Mouse (Mus musculus): ENCODE data around the gene Dll4. TPM values are rescaled to one million over a fixed set of nuclear protein-coding genes. Genes with fewer than 3 reads are reported as not detected.

The Dll4 gene
- polyA plus RNA-seq, 1 experiment from 2014 or later, result 5.0 TPM

- Histone ChIP-seq H3K36me3 (ENCODE audit: control insufficient read depth, insufficient read depth, low read length) (peaks cover 93% of the 10 kb centered on the region), H3K9ac (ENCODE audit: low read depth, low read length) (no peak overlapping the region), H3K27ac (replicated peaks; ENCODE audit: low read depth, low read length) (no peak overlapping the region), H3K27me3 (replicated peaks; ENCODE audit: control insufficient read depth, insufficient read depth, low read length) (no peaks in the 10 kb centered on the region), H3K4me3 (ENCODE audit: low read depth, low read length) (no peak overlapping the region), H3K4me1 (ENCODE audit: control insufficient read depth, insufficient read depth, low read length) (no peaks in the 10 kb centered on the region), H3K9me3 (ENCODE audit: control insufficient read depth, low read length) (no peaks in the 10 kb centered on the region), H3K4me2 (ENCODE audit: low read depth, low read length) (no peak overlapping the region)
- WGBS, result 71% methylated on average over 9 of the region's 9 CpGs
- no peak for ATAC-seq (ENCODE audit: low read depth)
- DNase-seq (ENCODE audit: low spot score), result no peak
These were observed 51.7 kb downstream of the Dll4 start for GRCm38 (mm10) chr2:119377286-119377685.

GRCm38 (mm10) chr2:119377826-119378225 lies 52.2 kb downstream of the Dll4 start:
- Histone ChIP-seq H3K27ac (replicated peaks; ENCODE audit: low read depth, low read length) (no peak overlapping the region), H3K4me2 (ENCODE audit: low read depth, low read length) (no peak overlapping the region), H3K9ac (ENCODE audit: low read depth, low read length) (no peak overlapping the region), H3K4me3 (ENCODE audit: low read depth, low read length) (no peak overlapping the region), H3K27me3 (replicated peaks; ENCODE audit: control insufficient read depth, insufficient read depth, low read length) (no peaks in the 10 kb centered on the region), H3K9me3 (ENCODE audit: control insufficient read depth, low read length) (no peaks in the 10 kb centered on the region), H3K36me3 (ENCODE audit: control insufficient read depth, insufficient read depth, low read length) (peaks cover 93% of the 10 kb centered on the region), H3K4me1 (ENCODE audit: control insufficient read depth, insufficient read depth, low read length) (no peaks in the 10 kb centered on the region)
- ATAC-seq (ENCODE audit: low read depth) (no peak), DNase-seq (ENCODE audit: low spot score) (no peak)
- 90% methylated on average over 3 of the region's 3 CpGs for WGBS

GRCm38 (mm10) chr2:119379455-119379854 lies 53.9 kb downstream of the Dll4 start:
- Histone ChIP-seq H3K4me1 (ENCODE audit: control insufficient read depth, insufficient read depth, low read length) (no peaks in the 10 kb centered on the region), H3K4me2 (ENCODE audit: low read depth, low read length) (no peak overlapping the region), H3K9me3 (ENCODE audit: control insufficient read depth, low read length) (no peaks in the 10 kb centered on the region), H3K9ac (ENCODE audit: low read depth, low read length) (no peak overlapping the region), H3K36me3 (ENCODE audit: control insufficient read depth, insufficient read depth, low read length) (peaks cover 87% of the 10 kb centered on the region), H3K4me3 (ENCODE audit: low read depth, low read length) (no peak overlapping the region), H3K27ac (replicated peaks; ENCODE audit: low read depth, low read length) (no peak overlapping the region), H3K27me3 (replicated peaks; ENCODE audit: control insufficient read depth, insufficient read depth, low read length) (no peaks in the 10 kb centered on the region)
- 81% methylated on average over 3 of the region's 3 CpGs for WGBS
- ATAC-seq (ENCODE audit: low read depth) (no peak), DNase-seq (ENCODE audit: low spot score) (no peak)

Other genes starting within 250 kb of the Dll4 start
- 32.6 and 39.5 TPM in 2 replicates for gene Rad51, start 213.0 kb upstream of the Dll4 start, polyA plus RNA-seq (2014; fragmentation: Nextera tagmentation; extraction: Ambion mirVana)
- gene Rmdn3, start 168.8 kb upstream of the Dll4 start, polyA plus RNA-seq (2014; fragmentation: Nextera tagmentation; extraction: Ambion mirVana), result 34.8 and 37.5 TPM in 2 replicates
- gene Gchfr, start 158.0 kb upstream of the Dll4 start, polyA plus RNA-seq (2014; fragmentation: Nextera tagmentation; extraction: Ambion mirVana), result 8.4 and 11.2 TPM in 2 replicates
- 0.48 and 1.1 TPM in 2 replicates for gene Gm14137, start 151.3 kb upstream of the Dll4 start, polyA plus RNA-seq (2014; fragmentation: Nextera tagmentation; extraction: Ambion mirVana)
- 41.0 and 43.0 TPM in 2 replicates for gene Zfyve19, start 117.2 kb upstream of the Dll4 start, polyA plus RNA-seq (2014; fragmentation: Nextera tagmentation; extraction: Ambion mirVana)
- gene Dnajc17, start 117.0 kb upstream of the Dll4 start, polyA plus RNA-seq (2014; fragmentation: Nextera tagmentation; extraction: Ambion mirVana), result 15.7 and 19.8 TPM in 2 replicates
- gene Ppp1r14d, start 95.9 kb upstream of the Dll4 start, polyA plus RNA-seq (2014; fragmentation: Nextera tagmentation; extraction: Ambion mirVana), result 0.38 TPM in 1 of 2 replicates, not detected in the other
- gene Spint1, start 88.4 kb upstream of the Dll4 start, polyA plus RNA-seq (2014; fragmentation: Nextera tagmentation; extraction: Ambion mirVana), result 14.1 and 17.0 TPM in 2 replicates
- gene Rhov, start 54.5 kb upstream of the Dll4 start, polyA plus RNA-seq (2014; fragmentation: Nextera tagmentation; extraction: Ambion mirVana), result 9.8 and 10.4 TPM in 2 replicates
- 12.5 and 15.5 TPM in 2 replicates for gene Vps18, start 37.0 kb upstream of the Dll4 start, polyA plus RNA-seq (2014; fragmentation: Nextera tagmentation; extraction: Ambion mirVana)
- gene Chac1, start 25.4 kb downstream of the Dll4 start, polyA plus RNA-seq (2014; fragmentation: Nextera tagmentation; extraction: Ambion mirVana), result 1.4 and 1.7 TPM in 2 replicates
- 5.1 and 6.8 TPM in 2 replicates for gene Ino80, start 151.9 kb downstream of the Dll4 start, polyA plus RNA-seq (2014; fragmentation: Nextera tagmentation; extraction: Ambion mirVana)
- 0.22 and 0.29 TPM in 2 replicates for gene Exd1, start 221.8 kb downstream of the Dll4 start, polyA plus RNA-seq (2014; fragmentation: Nextera tagmentation; extraction: Ambion mirVana)
- 68.5 and 69.6 TPM in 2 replicates for gene Chp1, start 221.9 kb downstream of the Dll4 start, polyA plus RNA-seq (2014; fragmentation: Nextera tagmentation; extraction: Ambion mirVana)